Mouse (Mus musculus): ENCODE data around the gene 1700012B09Rik.

Gene 1700012B09Rik

DNA sequence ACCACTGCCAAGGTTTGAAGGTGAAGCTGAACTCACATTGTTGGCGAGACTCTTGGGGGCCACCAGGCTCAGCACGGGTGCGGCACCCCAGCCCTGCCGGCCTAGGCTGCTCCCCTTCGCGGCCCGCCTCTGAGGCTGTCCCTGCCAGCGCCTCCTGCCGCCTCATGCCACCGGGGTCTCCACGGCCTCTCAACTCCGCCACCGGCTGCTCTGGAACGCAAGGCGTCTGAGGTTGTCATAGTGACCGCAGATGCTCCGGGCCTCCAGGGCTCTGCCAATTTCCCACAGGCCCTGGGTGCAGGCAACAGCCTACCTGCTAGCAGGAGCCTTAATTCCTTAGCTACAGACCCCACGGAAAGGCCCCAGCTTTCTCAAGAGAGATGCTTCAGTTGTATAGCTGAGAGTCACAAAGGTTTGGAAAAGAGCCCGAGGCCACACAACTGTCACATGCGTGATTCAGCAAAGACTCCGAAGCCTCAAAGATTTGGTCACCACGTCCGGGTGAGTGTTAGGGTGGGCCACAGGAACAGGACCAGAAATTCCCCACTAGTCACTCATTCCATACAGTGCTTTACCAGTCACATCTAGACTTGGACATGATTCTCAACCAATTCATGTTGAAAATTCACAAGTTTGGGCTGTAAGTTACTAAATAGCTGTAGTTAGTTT lies at the start of gene 1700012B09Rik:
TSS of gene 1700012B09Rik (minus strand) at position 228 of the 669 bp plus-strand sequence.
- DNase-seq (ENCODE audit: low spot score in 2 of 2), result no peak

DNA sequence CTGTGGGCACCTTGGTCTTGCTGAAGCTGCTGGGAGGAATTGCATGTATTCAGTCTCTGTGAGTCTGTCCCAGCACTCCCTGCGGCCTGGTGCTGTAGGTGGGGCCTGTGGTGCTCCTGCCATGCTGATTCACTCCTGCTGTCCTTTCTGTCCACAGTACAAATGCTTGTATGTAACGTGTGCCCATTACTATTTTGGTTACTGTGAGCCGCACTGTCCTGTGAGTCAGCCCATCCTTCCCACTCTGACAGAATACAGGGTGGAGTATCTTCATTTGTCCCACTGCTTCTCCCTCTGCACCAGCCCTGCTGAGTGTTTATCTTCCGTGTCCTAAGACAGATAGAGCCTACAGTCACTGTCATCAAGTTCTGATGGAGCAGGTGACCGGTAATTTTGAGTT lies 39.3 kb upstream of the 1700012B09Rik start:
- no peak for DNase-seq (ENCODE audit: low spot score in 2 of 2)

DNA sequence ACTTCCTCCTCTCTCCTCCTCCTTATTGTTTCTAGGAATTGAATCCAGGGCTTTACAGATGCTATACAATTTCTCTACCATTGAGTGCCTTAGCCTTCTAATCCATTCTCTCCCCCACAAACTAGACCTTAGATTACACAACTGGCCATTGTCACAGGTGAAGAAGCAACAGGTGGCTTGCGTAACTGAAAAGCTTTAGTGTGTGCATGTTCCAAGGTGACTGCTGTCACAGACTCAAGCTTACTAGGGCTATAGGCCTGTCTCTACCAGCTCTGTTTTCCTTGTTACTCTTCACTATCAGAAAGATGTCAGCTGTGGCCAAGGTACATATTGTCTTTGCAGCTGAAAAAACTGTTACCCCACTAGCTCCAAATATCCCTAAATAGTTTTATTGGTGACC lies 36.0 kb upstream of the 1700012B09Rik start:
- DNase-seq (ENCODE audit: low spot score in 2 of 2), result no peak

DNA sequence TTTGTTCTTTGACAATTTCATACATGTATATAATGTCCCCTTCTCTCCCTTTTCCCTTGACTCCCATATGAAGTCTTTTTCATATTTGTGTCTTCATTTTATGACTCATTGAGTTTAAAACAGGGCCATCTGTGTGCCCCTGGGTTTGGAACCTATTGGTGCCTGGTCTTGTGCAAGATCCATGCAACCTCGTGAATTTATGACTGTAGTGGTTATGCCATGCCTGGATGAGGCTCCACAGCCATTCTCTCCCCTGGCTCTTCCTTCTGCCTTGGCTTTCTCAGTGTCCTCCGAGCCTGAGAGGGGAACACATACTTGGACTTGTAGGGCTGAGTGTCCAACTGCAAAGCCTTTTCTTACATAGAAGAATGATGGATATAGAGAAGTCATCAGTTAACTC lies 34.9 kb upstream of the 1700012B09Rik start:
- DNase-seq (ENCODE audit: low spot score in 2 of 2), result no peak

DNA sequence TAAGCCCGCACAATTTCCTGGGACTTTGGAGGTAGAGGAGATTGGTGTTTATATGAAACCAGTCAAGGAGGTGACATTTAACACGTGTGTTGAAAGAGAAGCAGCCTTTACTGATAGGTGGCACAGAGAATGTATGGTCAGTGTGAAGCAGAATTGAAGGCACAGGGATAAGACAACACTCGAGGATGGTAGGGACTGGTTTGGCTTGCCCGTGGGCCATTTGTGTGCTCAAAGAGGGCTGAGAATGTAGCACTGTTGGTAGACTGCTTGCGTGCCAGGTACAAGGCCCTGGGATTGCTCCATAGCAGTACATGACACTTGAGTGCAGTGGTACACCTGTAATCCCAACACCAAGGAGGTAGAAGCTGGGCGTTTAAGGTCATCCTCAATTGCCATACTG lies 16.5 kb upstream of the 1700012B09Rik start:
- DNase-seq (ENCODE audit: low spot score in 2 of 2), result no peak

DNA sequence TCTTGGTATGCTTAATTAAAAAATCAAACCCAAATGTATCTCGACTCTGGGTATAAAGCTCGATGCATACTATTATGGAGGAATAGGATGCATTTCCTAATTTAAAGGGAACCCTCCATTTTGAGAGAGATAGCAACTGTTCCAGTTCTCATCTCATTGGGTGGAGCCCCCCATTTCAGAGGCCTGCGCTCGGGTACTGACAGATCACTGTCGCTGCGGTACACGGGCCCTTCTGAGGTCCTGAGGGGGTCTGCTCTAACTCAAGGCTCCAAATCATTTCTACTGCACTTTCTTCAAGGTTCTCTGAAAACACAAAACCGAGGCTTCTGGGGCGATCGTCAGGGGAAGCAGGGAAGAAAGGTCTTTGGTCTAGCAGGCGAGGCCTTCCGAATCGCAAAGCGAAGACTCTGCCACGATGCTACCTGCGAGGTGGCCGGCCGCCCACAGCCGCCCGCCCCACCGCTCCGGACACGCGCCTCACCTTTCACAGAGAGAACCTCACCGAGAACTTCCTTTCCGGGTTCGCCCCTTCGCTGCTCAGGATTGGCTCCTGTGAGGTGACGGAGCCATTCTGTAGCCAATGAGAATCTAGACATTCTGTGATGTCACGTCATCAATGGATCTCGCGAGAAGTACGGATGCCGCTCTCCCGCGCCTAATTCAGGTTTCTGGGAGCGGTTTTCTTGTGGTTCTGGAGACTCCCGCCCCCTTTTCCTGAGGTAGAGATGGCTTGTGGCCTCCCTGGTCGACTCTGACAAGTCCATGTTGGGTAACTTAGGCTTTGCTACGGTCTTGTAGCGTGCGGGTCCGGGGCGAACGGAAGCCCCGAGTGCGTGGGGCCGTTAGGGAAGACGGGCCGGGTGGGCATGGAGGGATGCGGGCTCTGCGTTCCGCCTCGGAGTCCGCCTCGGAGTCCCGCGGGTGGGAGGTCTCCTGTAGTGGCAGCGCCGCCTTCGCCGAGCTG lies 13.5 kb upstream of the 1700012B09Rik start, which contains the start of the genes Mre11a and Ankrd49:
TSS of gene Mre11a (plus strand) at position 616 of the 964 bp plus-strand sequence.
TSS of gene Ankrd49 (minus strand) at position 818 of the 964 bp plus-strand sequence.
- DNase-seq (ENCODE audit: low spot score in 2 of 2), result peak; percentile 85 to 88

DNA sequence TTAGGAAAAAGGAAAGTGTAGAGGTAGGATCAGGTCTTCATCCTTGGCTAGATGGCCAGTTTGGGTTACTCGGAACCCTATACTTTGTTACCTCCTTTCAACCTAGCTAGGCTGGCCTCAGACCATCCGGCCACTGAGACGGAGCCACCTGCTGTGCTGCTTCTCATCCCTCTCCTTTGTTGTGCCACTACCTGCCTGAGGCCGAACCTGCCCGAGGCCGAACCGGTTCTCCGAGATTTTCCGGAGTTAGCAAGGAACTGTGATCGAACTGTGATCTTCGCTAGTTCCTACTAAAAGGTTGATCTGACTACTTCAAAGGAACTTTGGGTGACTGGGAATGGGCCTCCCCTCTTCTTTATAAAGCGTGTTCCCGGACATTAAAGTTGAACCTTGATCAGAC lies 7.5 kb upstream of the 1700012B09Rik start:
- no peak for DNase-seq (ENCODE audit: low spot score in 2 of 2)

DNA sequence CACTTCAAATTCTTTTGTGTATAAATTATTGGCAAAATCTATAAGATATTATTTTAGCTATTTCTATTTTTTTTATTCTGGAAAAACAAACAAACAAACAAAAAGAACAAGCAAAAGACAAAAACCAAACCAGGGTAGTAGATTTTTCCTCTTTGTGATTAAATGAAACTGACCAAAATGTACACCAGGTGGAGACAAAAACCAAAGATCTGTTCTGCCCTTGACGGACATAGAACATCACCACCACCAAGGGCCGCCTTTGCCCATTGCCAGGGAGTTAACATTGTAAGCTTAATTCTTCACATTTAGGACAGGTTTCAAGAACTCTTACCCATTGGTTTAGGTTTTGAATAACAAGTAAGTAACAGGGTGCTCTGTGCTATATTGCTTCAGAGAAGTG lies 3.0 kb upstream of the 1700012B09Rik start:
- DNase-seq (ENCODE audit: low spot score in 2 of 2), result no peak

DNA sequence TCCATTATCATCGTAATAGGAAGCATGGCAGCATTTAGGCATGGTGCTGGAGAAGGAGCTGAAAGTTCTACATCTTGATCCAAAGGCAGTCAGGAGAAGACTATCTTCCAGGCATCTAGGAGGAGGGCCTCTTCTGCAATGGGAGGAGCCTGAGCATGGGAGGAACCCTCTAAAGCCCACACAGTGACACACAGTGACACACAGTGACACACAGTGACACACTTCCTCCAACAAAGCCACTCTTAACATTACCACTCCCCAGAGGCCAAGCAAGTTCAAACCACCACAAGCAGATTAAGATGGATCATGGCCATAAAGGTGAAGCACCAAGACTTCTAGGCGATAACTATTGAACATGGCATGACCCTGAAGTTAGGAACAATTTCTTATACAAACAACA lies 1.2 kb upstream of the 1700012B09Rik start:
- DNase-seq (ENCODE audit: low spot score in 2 of 2), result no peak

DNA sequence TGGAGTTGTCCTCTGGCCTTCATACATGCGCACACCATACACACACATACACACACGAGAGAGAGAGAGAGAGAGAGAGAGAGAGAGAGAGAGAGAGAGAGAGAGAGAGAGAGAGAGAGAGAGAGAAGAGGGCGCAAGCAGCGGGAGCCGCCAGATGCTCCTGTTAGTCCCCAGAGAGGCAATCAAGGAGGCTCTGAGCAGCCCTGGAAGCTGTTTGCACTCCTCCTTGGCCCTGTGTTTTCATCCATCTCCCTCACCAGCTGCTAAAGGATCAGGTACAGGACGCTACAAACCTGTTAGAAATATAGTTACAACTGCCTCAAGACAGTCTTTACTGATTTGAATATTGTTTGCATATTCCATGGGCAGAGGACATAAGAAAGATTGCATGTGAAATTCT lies 1.0 kb downstream of the 1700012B09Rik start:
- DNase-seq (ENCODE audit: low spot score in 2 of 2), result no peak

DNA sequence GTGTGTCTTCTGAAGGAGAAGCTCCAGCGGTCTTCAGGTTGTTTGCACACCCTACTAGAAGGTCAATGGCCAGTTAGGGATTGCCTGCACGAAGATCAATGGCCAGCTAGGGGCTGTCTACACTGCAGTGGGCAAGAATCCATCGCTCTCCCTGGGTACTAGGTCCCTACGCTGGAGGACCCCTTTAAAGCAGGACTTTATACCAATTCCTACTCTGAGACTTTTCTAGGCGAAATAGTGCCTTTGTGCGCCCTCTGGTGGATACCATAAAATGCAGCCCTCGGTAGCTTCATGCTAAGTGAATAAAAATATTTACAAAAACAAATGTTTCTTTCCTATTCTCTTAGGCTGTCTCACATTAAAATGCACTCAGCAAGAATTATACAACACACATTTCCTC lies 6.1 kb downstream of the 1700012B09Rik start:
- no peak for DNase-seq (ENCODE audit: low spot score in 2 of 2)

DNA sequence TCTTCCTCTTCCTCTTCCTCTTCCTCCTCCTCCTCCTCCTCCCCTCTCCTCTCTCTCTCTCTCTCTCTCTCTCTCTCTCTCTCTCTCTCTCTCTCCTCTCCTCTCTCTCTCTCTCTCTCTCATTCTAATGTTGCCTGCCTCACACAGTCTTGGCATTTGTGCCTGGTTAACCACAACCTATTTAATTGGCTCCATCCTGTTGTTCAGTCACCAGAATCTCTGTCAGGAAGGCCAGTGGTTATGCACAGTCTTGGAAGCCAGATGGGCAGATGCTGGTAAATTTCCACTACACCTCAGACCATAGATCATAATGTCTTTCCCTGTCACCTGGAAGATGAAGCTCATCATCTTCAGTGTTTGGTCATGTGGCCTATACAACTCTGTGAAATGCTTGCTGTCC lies 11.6 kb downstream of the 1700012B09Rik start:
- DNase-seq (ENCODE audit: low spot score in 2 of 2), result no peak

DNA sequence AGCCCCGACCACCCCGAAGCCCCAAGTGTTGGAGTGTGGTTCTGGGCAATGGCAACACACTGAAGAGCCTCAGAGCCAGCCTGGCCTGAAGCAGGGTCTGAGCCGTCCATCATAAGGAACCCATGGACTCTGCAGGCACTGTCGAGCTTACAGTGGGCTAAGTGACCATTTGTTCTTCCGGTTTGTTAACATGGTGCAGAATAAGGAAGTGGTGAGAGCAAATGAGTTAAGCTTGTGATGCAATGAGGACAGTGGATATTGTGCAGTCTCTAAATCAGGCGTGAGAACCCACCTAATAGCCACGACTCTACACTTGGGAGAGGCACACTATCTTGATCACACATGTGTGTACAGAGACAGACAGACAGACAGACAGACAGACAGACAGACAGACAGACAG lies 12.2 kb downstream of the 1700012B09Rik start:
- DNase-seq (ENCODE audit: low spot score in 2 of 2), result no peak

DNA sequence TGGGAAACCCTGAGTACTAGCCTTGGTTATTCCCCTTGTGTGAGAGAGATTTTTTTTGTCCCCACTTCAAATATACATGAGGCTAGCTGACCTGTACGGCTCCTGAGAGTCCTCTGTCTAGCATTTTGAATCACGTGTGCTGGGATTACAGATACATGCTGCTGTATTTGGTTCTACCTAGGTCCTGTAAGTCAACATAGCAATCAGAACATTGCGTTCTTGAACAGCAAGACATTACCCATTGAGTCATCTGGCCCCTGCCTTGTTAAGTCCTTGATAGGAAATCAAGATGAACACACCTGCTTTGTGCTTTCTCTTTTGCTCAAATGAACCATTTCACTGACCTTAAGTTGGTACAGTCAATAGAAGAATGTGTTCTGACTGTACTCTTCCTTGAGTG lies 16.4 kb downstream of the 1700012B09Rik start:
- no peak for DNase-seq (ENCODE audit: low spot score in 2 of 2)

DNA sequence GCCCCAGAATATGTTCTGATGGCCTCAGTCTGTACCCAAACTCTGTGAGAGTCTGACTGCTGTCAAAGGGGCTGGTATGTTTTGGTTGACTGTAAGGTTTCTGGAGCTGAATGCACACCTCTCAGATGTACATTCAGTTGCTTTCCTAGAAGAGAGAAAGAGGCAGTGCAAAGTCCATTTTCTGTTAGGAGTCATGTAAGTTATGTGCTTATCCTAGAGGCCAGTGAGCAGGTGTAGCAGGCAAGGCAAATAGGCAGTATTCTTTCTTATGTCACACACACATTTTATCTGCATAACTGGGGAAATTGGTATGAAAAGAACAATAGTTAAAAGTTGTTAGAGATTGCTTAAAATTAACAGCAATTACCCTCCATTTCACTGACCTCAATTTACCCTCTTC lies 16.9 kb downstream of the 1700012B09Rik start:
- DNase-seq (ENCODE audit: low spot score in 2 of 2), result no peak

DNA sequence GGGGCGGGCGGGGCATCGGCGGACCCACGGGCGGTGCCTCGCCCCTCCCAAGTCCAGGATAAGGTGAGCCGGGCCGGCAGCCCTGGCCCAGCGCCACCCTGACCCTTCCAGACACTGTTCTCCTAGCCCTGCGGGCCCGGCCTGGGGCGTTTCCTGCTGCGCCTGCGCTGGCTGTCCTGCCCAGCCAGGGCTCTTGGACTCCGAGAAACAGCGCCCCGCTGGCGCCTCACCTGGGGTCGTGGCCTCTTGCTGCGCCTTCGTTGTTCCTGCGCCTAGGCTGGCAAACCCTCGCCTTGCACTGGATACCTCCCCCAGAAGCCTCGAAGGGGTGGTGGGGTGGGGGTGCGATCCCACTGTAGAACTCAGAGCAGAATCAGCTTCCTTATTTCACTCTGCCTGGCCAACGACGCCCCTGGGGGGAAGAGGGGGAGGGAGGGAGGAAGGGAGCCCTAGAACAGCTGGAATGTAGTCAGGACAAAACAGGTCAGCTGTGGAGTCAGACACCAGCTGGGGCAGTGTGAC lies 18.8 kb downstream of the 1700012B09Rik start, which contains the start of gene Fut4:
TSS of gene Fut4 (minus strand) at position 393 of the 522 bp plus-strand sequence.
- peak; percentile 55 to 65 for DNase-seq (ENCODE audit: low spot score in 2 of 2)

DNA sequence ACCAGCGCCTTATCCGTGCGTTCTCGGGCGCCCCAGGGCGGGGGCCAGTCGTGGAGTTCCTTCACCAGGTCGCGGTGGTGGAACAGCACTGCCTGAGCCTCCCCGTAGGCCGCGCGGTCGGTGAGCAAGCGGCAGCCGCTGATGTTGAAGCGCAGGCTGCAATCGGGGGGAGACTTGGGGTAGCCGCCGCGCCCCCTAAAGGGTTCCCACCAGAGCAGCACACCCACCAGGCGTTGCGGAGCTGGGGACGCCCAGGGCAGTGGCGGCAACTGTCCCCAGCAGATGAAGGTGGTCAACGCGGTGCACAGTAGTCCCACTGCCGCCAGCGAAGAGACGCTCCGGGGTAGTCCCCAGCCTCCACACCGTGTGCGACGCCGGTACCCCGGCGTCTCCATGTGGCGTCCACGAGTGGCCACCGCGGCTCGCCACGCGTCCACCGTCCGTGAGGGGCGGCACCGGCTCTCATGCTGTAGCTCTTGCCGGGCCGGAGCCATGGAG lies 19.3 kb downstream of the 1700012B09Rik start:
- DNase-seq (ENCODE audit: low spot score in 2 of 2), result peak in 1 of 2 experiments; percentile 28

DNA sequence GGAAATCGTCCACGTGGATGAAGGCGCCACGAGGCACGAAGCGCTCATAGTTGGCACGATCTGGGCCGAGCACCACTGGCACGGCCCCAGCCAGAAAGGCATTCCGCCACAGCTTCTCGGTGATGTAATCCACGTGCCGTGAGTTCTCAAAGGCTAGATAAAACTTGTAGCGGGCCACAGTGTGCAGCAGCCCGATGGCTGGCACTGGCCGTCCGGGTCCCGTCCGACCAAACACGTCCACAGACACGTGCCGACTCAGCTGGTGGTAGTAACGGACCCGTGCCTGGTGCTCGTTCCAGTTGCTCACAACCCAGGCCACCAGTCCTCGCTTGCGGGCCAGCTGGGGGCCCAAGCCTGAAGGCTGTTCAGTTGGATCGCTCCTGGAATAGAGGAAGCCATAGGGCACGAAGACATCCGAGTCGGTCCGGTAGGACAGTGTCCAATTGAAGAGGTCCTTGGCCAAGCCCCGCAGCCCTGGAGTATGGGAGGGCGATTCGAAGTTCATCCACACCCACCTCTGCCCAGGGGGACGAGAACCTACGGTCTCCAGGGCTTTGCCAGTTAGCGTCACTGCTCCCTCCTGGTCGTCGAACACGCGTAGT lies 19.8 kb downstream of the 1700012B09Rik start:
- DNase-seq (ENCODE audit: low spot score in 2 of 2), result no peak

DNA sequence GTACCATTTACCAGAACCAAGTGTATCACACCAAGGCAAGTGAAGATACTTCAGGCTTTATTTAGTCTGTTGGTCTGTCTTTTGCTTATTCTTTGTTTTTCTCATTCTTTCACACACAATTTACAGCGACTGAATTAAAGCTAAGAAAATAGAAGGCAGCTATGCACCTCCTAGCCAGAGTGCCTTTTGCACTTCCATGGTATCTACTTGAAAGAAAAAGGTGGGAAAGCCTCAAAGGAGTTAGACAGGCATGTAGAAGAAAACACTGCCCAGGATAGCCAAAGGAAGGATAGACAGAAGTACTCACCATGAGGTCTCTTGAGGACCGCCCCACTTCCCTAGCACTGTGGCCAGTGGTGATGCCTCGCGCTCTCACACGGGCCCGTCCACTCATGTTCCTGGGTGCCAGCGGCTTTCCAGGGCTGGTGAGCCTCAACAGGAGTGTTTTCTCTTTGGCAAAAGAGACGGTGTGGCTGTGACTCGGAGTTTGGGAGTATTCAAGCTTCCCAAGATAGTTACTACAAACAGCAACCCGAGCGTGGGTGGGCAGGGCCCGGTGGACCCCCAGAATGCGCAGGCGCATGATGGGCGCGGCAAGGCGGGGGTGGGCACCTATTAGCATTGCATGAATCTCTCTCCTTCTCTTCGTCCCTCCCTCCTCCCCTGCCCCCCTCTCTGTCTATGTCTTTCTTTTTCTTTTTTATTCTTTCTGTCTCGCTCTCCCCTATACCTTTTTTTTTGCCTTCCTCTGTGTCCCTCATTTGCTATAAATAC lies 30.5 kb downstream of the 1700012B09Rik start, which contains the start of gene Piwil4:
TSS of gene Piwil4 (minus strand) at position 583 of the 774 bp plus-strand sequence.
- no peak for DNase-seq (ENCODE audit: low spot score in 2 of 2)

DNA sequence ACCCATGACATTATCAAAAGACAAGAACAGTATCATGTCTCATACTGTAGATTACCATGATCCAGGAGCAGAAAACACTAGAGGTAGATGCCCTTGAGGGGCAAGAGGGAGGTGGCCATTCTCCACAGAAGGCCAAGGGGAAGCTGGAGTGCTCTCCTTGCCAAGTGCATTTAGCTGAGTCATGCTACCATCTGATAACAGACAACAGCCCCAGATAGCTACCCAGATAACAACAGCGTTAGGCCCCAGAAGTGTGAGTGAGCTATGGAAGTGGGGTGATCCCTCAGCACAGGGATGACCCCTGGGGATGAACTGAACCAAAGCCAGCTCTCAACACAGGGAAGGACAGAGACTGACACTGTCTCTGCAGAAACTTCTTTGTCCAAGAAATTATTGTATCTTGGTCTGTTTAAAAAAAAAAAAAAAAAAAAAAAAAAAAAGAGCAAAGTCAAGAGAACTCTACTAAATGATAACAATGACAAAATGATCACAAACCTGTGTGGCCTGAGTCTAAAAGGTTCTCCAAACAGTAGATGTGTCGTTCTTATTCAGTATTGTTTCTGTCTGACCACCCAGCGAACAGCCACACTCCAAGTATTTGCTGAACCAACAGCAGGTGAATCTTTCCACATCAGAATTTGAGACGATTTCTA lies 31.2 kb downstream of the 1700012B09Rik start:
- DNase-seq (ENCODE audit: low spot score in 2 of 2), result no peak
